Mouse (Mus musculus) forelimb bud, embryonic 11.5 days (tissue): Measurements from ENCODE around the gene Kcnab1.

Experiments
- DNase-seq: peaks from one replicate; pipeline ENCODE4 v3.0.0-alpha.2; 2012; ENCODE audit warnings: low read depth, low spot score

Gene Kcnab1

GRCm38 (mm10) chr3:65108945-65109921 is at the start of gene Kcnab1:
Kcnab1 (plus strand) TSS chr3:65109384.
- peak; percentile 26 for DNase-seq

GRCm38 (mm10) chr3:65088295-65088694 is 20.9 kb upstream of the Kcnab1 start:
- DNase-seq, result no peak

GRCm38 (mm10) chr3:65104117-65104516 is 5.1 kb upstream of the Kcnab1 start:
- DNase-seq, result no peak

- no peak for DNase-seq
Observed at GRCm38 (mm10) chr3:65110190-65110589, 1.0 kb downstream of the Kcnab1 start.

- DNase-seq, result no peak
Observed at GRCm38 (mm10) chr3:65111176-65111575, 2.0 kb downstream of the Kcnab1 start.

- DNase-seq, result no peak
Observed at GRCm38 (mm10) chr3:65115164-65115563, 6.0 kb downstream of the Kcnab1 start.

GRCm38 (mm10) chr3:65116958-65117357 is 7.8 kb downstream of the Kcnab1 start:
- DNase-seq, result no peak

- no peak for DNase-seq
Observed at GRCm38 (mm10) chr3:65117365-65117764, 8.2 kb downstream of the Kcnab1 start.

- no peak for DNase-seq
Observed at GRCm38 (mm10) chr3:65124975-65125374, 15.8 kb downstream of the Kcnab1 start.

- DNase-seq, result no peak
Observed at GRCm38 (mm10) chr3:65129625-65130024, 20.4 kb downstream of the Kcnab1 start.

- no peak for DNase-seq
Observed at GRCm38 (mm10) chr3:65134931-65135330, 25.7 kb downstream of the Kcnab1 start.

GRCm38 (mm10) chr3:65136897-65137296 is 27.7 kb downstream of the Kcnab1 start:
- DNase-seq, result peak; percentile 2

GRCm38 (mm10) chr3:65138739-65139138 is 29.6 kb downstream of the Kcnab1 start:
- DNase-seq, result no peak

GRCm38 (mm10) chr3:65145152-65145551 is 36.0 kb downstream of the Kcnab1 start:
- peak; percentile 3 for DNase-seq

- no peak for DNase-seq
Observed at GRCm38 (mm10) chr3:65151808-65152207, 42.6 kb downstream of the Kcnab1 start.

GRCm38 (mm10) chr3:65172964-65173363 is 63.8 kb downstream of the Kcnab1 start:
- no peak for DNase-seq

GRCm38 (mm10) chr3:65174564-65174963 is 65.4 kb downstream of the Kcnab1 start:
- peak; percentile 30 for DNase-seq

GRCm38 (mm10) chr3:65175819-65176218 is 66.6 kb downstream of the Kcnab1 start:
- DNase-seq, result no peak

- no peak for DNase-seq
Observed at GRCm38 (mm10) chr3:65176846-65177245, 67.7 kb downstream of the Kcnab1 start.

GRCm38 (mm10) chr3:65187833-65188698 is 78.9 kb downstream of the Kcnab1 start:
- no peak for DNase-seq

- DNase-seq, result no peak
Observed at GRCm38 (mm10) chr3:65200611-65201010, 91.4 kb downstream of the Kcnab1 start.
